1 mouse cellular context compared by ENCODE assay signal in genomic region chr4:63215185-63215992, GRCm38 (mm10).
TF ChIP-seq lines count a peak whose summit lies in the region.

No protein-coding gene starts in this region.

TF ChIP-seq in C2C12, 6 proteins besides CTCF, POLR2A, EP300 and RAD21 (continued from another document):
- TF ChIP-seq USF1 (IDR thresholded peaks at IDR 0.05; ENCODE audit: low read depth), result no peak
